25 mouse cellular contexts compared by ENCODE assay signal in genomic region chr3:159733141-159733540, GRCm38 (mm10).
DNase-seq lines count a peak whose midpoint lies in the region; TF ChIP-seq lines count a peak whose summit lies in the region.
"Had no signal": no experiment of that assay in that cellular context is flagged by ENCODE, and none has a peak within 500 bp of the region (broad histone marks: within the 10 kb centered on the region; RNA-seq: fewer than 3 reads in every experiment).

No protein-coding gene starts in this region.

- peak; percentile 7 to 47 for DNase-seq in frontal cortex, adult 2 months (ENCODE audit: extremely low spot score in 1 of 2, low spot score in 1 of 2)
- DNase-seq in frontal cortex, postnatal 10 days (ENCODE audit: low spot score in 2 of 2) = no peak
- DNase-seq in left cerebral cortex, adult 9 months (ENCODE audit: low spot score in 2 of 2) = peak; percentile 3 to 15
- no peak for DNase-seq in left cerebral cortex, adult 2 months (ENCODE audit: extremely low spot score in 1 of 2, low spot score in 2 of 2)
- DNase-seq in spleen, postnatal 4 days (ENCODE audit: low spot score in 2 of 2) = no peak
- DNase-seq: adrenal gland, adult 2 months; adrenal gland, postnatal 14 days; cerebellum, adult 11-12 months; cerebellum, adult 8-10 months; cerebellum, postnatal 10 days; cerebellum, postnatal 36 days; embryo, embryonic 11 days; gastrocnemius, postnatal 25 days; heart, adult 18-20 months; heart, postnatal 10 days; heart, postnatal 4 days had no signal

- no peak overlapping the region for H3ac ChIP-seq in myocyte (ENCODE audit: control insufficient read depth, insufficient read length)

- peak overlapping the region; percentile 18 for H3K4me2 ChIP-seq in myocyte (ENCODE audit: low read depth)
- H3K4me2 ChIP-seq: embryonic facial prominence, embryonic 13.5 days; forebrain, embryonic 12.5 days; heart, embryonic 12.5 days; heart, embryonic 15.5 days; hindbrain, embryonic 14.5 days had no signal

- intact Hi-C loops in left cerebral cortex, adult 2 months (cut with DNase I) = loop anchor here (5.0 kb wide), 3 partner anchors 71 to 174 kb away; partner anchors contain the start of gene Wls

- H3K27me3 ChIP-seq in myocyte (ENCODE audit: control insufficient read depth, insufficient read depth, insufficient read length) = no peaks in the 10 kb centered on the region
- H3K27me3 ChIP-seq: embryonic facial prominence, embryonic 13.5 days; forebrain, embryonic 12.5 days; heart, embryonic 12.5 days; heart, embryonic 15.5 days had no signal

- H3K4me3 ChIP-seq in left cerebral cortex, adult 2 months = no peak overlapping the region
- H3K4me3 ChIP-seq in myocyte = no peak overlapping the region
- H3K4me3 ChIP-seq: embryonic facial prominence, embryonic 10.5 days; embryonic facial prominence, embryonic 13.5 days; erythroblast, embryonic 14.5 days; forebrain, embryonic 12.5 days; heart, embryonic 12.5 days; heart, embryonic 15.5 days had no signal

- no peak for TF ChIP-seq POLR2A in myocyte (IDR thresholded peaks at IDR 0.05; ENCODE audit: insufficient read length, low read depth)

- no peaks in the 10 kb centered on the region for H3K79me2 ChIP-seq in myocyte (ENCODE audit: control insufficient read depth, insufficient read depth)

- TF ChIP-seq CTCF in left cerebral cortex, adult 2 months (IDR thresholded peaks at IDR 0.05) = no peak

- no peak overlapping the region for H3K27ac ChIP-seq in left cerebral cortex, adult 2 months
- H3K27ac ChIP-seq: embryonic facial prominence, embryonic 10.5 days; embryonic facial prominence, embryonic 13.5 days; forebrain, embryonic 12.5 days; heart, embryonic 15.5 days; hindbrain, embryonic 14.5 days; hindbrain, postnatal 0 days had no signal

- no peaks in the 10 kb centered on the region for H3K36me3 ChIP-seq in myocyte (ENCODE audit: control insufficient read depth, insufficient read depth)
- H3K36me3 ChIP-seq: embryonic facial prominence, embryonic 10.5 days; embryonic facial prominence, embryonic 13.5 days; forebrain, embryonic 12.5 days; heart, embryonic 12.5 days; heart, embryonic 15.5 days had no signal

TF ChIP-seq in myocyte, 11 proteins besides CTCF, POLR2A, EP300 and RAD21:
- TF ChIP-seq MAX (IDR thresholded peaks at IDR 0.05; ENCODE audit: low read depth) = no peak
- TF ChIP-seq SRF (IDR thresholded peaks at IDR 0.05; ENCODE audit: control insufficient read depth, insufficient read length, low read depth) = no peak
- no peak for TF ChIP-seq TCF3 (IDR thresholded peaks at IDR 0.05; ENCODE audit: insufficient read length, low read depth)
- no peak for TF ChIP-seq POLR2AphosphoS2 (IDR thresholded peaks at IDR 0.05; ENCODE audit: insufficient read length, low read depth)
- TF ChIP-seq USF1 (IDR thresholded peaks at IDR 0.05; ENCODE audit: low read depth) = no peak
- no peak for TF ChIP-seq TCF12 (IDR thresholded peaks at IDR 0.05; ENCODE audit: insufficient read depth, poor library complexity, severe bottlenecking)
- TF ChIP-seq MYOD1 (IDR thresholded peaks at IDR 0.05; ENCODE audit: control insufficient read depth in 1 of 3, insufficient read length in 2 of 3, low read depth in 2 of 3) = no peak

Comparison
In these comparisons a context has a peak if more than half of its experiments do, and no peak if none do; other contexts are left out.
1. DNase-seq: peak in frontal cortex, adult 2 months (2 of 2) and left cerebral cortex, adult 9 months (2 of 2); none in frontal cortex, postnatal 10 days (0 of 2), left cerebral cortex, adult 2 months (0 of 2) and spleen, postnatal 4 days (0 of 2).